Mouse (Mus musculus) heart, embryonic 11.5 days (tissue): Measurements from ENCODE around the gene Auts2. TPM values are rescaled to one million over a fixed set of nuclear protein-coding genes. Genes with fewer than 3 reads are reported as not detected.

Experiments used
- ATAC-seq: fragments of 200-750 bp; cut with Nextera tagmentation; replicated peaks from 2 replicates; pipeline ENCODE4 v1.8.0; 2017; ENCODE audit warnings: moderate library complexity; ENCODE audit not compliant: insufficient number of reproducible peaks, low FRiP score, low TSS enrichment
- H3K27ac ChIP-seq: fragments of 300-500 bp; sonication (generic); 2 replicates; pipeline ENCODE4 v1.5.1; 2014; ENCODE audit warnings: mild to moderate bottlenecking, low read depth, low read length
- H3K27me3 ChIP-seq: fragments of 300-500 bp; sonication (generic); 2 replicates; pipeline ENCODE4 v1.6.1; 2014; ENCODE audit warnings: mild to moderate bottlenecking, low read length, mixed read lengths; ENCODE audit not compliant: control insufficient read depth, insufficient read depth
- H3K36me3 ChIP-seq: fragments of 300-500 bp; sonication (generic); 2 replicates; pipeline ENCODE4 v1.6.1; 2014; ENCODE audit warnings: mild to moderate bottlenecking, low read length, moderate library complexity, mixed read lengths; ENCODE audit not compliant: control insufficient read depth, insufficient read depth
- H3K4me1 ChIP-seq: fragments of 300-500 bp; sonication (generic); 2 replicates; pipeline ENCODE4 v1.6.1; 2014; ENCODE audit warnings: low read length; ENCODE audit not compliant: control insufficient read depth, insufficient read depth
- H3K4me2 ChIP-seq: fragments of 300-500 bp; sonication (generic); 2 replicates; pipeline ENCODE4 v1.6.1; 2014; ENCODE audit warnings: mild to moderate bottlenecking, moderate library complexity
- H3K4me3 ChIP-seq: fragments of 300-500 bp; sonication (generic); 2 replicates; pipeline ENCODE4 v1.5.1; 2014; ENCODE audit warnings: low read depth, low read length
- H3K9ac ChIP-seq: fragments of 300-500 bp; sonication (generic); 2 replicates; pipeline ENCODE4 v1.6.1; 2014; ENCODE audit warnings: mild to moderate bottlenecking, low read depth, low read length, moderate library complexity
- H3K9me3 ChIP-seq: fragments of 300-500 bp; sonication (generic); replicated peaks from 2 replicates; pipeline ENCODE4 v1.6.1; 2016; ENCODE audit warnings: low read length; ENCODE audit not compliant: control insufficient read depth
- WGBS: fragments of 180-500 bp; shearing (Covaris S2); extraction: QIAGEN DNeasy Blood & Tissue Kit; methylation state at CpG from one replicate; pipeline ENCODE4 v1.1.7; 2014; ENCODE audit not compliant: insufficient replicate concordance; 5-methylcytosine and 5-hydroxymethylcytosine counted together
- polyA plus RNA-seq: library from polyadenylated mRNA; unstranded; fragments of >200 nt; fragmentation: Nextera tagmentation; extraction: Ambion mirVana; gene quantifications from 2 replicates; pipeline ENCODE4 v1.2.1, GENCODE M21; 2014

Gene Auts2
- polyA plus RNA-seq, 1 experiment from 2014 or later: 19.8 TPM

DNA sequence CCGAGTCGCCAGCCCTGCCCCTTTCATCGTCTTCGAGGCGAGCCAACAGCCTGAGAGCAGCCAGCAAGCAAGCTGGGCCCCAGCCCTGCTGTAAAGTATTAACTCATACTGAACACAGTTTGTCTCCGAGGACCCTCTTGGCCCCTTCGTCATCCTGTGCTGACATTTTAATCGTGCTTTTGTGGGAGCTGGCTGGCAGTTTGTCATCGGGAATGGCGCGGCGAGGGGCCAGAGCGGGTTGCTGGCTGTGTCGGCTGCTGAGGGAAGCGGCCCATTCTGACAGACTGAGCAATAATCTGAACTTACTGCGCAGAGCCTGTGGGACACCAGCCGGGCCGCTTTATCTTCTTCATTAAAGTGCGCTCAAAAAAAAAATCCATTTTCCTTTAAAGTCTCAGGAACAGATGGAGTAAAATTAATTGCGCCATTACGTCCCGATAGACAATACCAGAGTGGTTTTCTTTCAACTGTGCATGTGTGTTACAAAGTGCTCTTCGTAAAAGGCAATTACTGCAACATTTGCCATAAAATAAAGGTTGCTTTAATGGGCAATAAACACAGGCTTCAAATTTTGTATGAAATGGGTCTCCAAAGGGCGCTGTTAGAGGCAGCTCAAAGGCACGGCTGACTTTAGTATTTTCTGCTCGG, 957.3 kb downstream of the Auts2 start:
- ATAC-seq: no peak
- no peak overlapping the region for H3K9ac ChIP-seq
- H3K36me3 ChIP-seq: no peaks in the 10 kb centered on the region
- no peak overlapping the region for H3K27ac ChIP-seq
- 56% methylated on average over 26 of the region's 26 CpGs for WGBS
- H3K4me3 ChIP-seq: no peak overlapping the region
- no peaks in the 10 kb centered on the region for H3K9me3 ChIP-seq
- peaks cover 8% of the 10 kb centered on the region; the same call in 1 of the 2 replicates for H3K4me1 ChIP-seq
- H3K4me2 ChIP-seq: peak overlapping the region; percentile 43
- 0 out of 2 replicates have a peak, but pooled peaks cover 3% of the 10 kb centered on the region for H3K27me3 ChIP-seq

DNA sequence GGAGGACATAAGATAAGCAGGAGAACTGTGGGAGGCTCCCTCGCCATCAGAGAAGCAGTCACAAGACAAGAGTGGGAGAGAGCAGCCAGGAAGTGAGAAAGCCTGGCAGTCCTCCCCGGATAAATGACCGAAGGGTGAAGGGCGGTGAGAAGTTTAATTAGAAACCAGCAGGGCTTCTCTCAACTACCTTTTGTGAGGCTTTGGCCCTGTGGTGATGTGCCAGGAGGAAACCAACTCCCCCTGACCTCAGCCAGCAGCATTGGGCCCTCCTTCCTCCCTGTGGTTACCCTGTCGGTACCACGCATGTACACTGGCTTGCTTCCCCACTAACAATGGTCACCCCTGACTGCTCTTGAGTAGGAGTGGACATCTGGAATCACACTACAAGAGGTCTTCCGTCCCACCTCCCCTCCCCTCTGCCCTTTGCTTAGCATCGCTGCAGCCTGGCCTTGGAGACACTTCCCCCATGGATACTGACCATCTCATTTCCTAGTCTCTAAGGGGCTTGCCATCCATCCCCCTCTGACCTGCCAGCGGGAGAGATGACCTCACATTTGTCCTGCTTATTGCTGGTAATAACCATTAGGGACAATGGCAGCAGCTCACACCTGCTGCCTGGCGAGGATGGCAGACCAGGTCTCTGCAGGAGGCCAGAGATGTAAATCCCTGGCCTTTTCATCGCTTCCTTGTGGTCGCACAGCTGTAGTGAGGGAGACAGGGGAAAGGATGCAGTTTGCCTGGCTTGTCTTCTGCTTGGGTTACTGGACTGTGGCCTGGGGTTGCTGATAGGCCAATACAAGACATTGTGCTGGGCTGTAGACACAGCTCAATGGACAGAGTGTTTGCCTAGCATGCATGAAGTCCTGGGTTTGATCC, 958.6 kb downstream of the Auts2 start:
- Histone ChIP-seq H3K4me2 (no peak overlapping the region), H3K9ac (no peak overlapping the region), H3K36me3 (no peaks in the 10 kb centered on the region), H3K9me3 (no peaks in the 10 kb centered on the region), H3K4me3 (no peak overlapping the region), H3K27me3 (0 out of 2 replicates have a peak, but pooled peaks cover 6% of the 10 kb centered on the region), H3K4me1 (peaks cover 8% of the 10 kb centered on the region; the same call in 1 of the 2 replicates), H3K27ac (no peak overlapping the region)
- no peak for ATAC-seq
- WGBS: 32% methylated on average over 12 of the region's 12 CpGs

DNA sequence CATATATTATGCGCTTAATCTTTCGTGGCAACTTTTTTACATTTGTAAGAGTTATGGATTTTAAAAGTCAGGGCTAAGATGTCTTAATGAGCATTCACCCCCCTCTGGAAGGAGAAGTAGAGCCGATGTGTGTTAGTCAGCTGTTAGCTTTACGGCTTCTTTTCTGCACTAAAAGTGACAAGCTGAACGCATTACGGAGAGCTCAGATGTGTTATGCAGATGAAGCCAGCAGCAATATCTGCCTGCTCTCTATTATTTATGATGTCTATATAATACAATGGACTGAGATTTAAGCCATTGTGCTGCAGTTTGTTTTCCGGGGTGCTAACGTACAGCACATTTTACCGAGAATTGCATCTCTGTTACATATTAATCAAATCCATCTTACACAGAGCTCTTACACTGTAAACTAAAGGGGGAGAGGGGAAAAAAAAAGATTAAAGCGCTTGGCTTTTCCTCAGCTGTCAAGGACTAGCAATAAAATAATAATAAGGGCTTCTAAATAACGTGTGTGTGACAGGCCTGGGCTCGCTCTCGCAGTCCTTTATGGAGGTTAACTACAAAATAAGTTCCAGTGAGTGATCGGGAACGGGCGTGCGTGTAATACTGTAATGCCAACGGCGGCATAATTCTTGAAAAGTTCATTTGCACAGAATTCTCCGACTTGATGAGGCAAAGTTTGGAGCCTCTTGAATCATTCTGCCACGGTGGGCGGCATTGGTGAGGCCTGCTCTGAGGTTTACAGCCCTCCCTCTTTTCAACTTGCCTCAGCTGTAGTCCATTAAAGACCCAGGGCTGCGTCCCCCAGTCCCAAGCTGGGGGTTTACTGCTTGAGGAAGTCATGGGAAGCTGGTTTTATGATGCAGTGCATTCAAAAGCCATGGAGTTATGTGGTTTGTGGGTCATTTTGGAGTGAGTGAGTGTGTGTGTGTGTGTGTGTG, 961.8 kb downstream of the Auts2 start:
- H3K27ac ChIP-seq: no peak overlapping the region
- H3K27me3 ChIP-seq: 0 out of 2 replicates have a peak, but pooled peaks cover 3% of the 10 kb centered on the region
- H3K4me3 ChIP-seq: no peak overlapping the region
- no peak overlapping the region for H3K9ac ChIP-seq
- WGBS: 85% methylated on average over 23 of the region's 23 CpGs
- H3K36me3 ChIP-seq: no peaks in the 10 kb centered on the region
- ATAC-seq: no peak
- H3K4me2 ChIP-seq: no peak overlapping the region
- peaks cover 8% of the 10 kb centered on the region; the same call in 1 of the 2 replicates for H3K4me1 ChIP-seq
- H3K9me3 ChIP-seq: no peaks in the 10 kb centered on the region

DNA sequence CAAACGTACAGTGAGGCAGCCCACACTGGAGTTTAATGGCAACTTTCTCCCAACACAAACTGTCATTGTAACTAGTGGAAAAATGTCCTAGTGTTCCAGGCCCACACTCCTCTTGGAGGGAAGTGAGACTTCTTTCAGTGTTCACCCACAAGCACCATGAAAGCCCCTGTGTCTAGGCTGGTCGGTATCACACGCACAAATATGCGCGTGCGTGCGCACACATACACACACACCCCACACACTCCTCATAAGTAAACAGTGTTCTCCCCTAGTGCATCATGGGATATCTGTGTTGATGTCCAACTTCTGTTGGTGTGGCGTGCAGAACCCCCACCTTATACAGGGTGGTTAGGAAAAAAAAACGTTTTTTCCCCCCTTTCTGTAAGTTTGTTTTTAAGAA, 964.4 kb downstream of the Auts2 start:
- no peaks in the 10 kb centered on the region for H3K4me1 ChIP-seq
- H3K27ac ChIP-seq: no peak overlapping the region

DNA sequence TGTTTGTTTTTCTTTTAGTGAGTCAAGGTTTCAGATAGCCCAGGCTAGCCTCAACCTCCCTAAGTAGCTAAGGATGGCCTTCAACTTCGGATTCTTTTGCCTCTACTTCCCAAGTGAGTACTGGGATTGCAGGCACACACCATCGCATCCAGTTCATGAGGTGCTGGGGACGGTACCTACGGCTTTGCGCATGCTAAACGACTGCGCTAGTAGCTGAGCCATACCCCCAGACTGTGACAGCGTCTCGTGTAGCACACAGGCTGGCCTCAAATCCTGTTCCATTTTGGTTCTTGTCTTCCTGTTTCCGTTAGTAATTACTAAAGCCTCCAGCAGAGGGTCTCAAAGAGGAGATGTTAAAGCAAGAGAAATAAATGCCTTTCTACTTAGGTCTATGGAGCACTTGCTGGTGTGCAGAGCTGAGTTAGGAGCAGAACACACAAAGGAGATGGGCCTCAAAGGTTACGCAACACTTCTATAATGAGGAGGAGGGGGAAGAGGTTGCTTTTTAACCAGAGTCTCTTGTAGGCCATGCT, 967.3 kb downstream of the Auts2 start:
- Histone ChIP-seq H3K4me2 (no peak overlapping the region), H3K27me3 (0 out of 2 replicates have a peak, but pooled peaks cover 3% of the 10 kb centered on the region), H3K9me3 (no peaks in the 10 kb centered on the region), H3K4me3 (no peak overlapping the region), H3K36me3 (no peaks in the 10 kb centered on the region), H3K9ac (no peak overlapping the region), H3K27ac (no peak overlapping the region), H3K4me1 (no peaks in the 10 kb centered on the region)
- ATAC-seq: no peak
- WGBS: 68% methylated on average over 11 of the region's 11 CpGs

More for the DNA sequence above, 964.4 kb downstream of the Auts2 start:
- H3K4me2 ChIP-seq: no peak overlapping the region
- 88% methylated on average over 9 of the region's 9 CpGs for WGBS
- H3K27me3 ChIP-seq: 0 out of 2 replicates have a peak, but pooled peaks cover 3% of the 10 kb centered on the region
- no peaks in the 10 kb centered on the region for H3K36me3 ChIP-seq
- no peak for ATAC-seq
- no peaks in the 10 kb centered on the region for H3K9me3 ChIP-seq
- H3K9ac ChIP-seq: no peak overlapping the region
- no peak overlapping the region for H3K4me3 ChIP-seq

DNA sequence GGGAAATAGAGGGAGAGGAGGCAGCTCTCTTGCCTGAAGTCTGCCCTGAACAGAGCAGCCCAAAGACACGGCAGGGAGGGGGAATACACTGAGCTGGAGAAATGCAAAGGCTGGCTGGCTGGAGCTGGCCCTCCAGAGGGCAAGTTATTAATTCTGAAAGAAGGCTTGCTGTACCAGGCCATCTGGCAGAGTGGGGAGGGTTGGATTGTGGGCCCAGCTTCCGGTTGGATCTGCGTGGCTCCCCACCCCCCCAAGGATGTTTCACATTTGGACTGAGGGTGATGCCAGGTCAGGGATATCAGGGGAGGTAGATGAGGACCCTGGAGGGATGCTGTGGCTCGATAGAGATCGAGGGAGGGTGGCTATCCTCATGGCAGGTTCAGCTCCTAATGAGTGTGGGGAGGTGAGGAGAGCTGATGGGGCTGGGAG, 968.0 kb downstream of the Auts2 start:
- no peak overlapping the region for H3K4me2 ChIP-seq
- no peak for ATAC-seq
- no peak overlapping the region for H3K4me3 ChIP-seq
- H3K9ac ChIP-seq: no peak overlapping the region
- no peaks in the 10 kb centered on the region for H3K4me1 ChIP-seq
- H3K27me3 ChIP-seq: 0 out of 2 replicates have a peak, but pooled peaks cover 1% of the 10 kb centered on the region
- H3K27ac ChIP-seq: no peak overlapping the region
- H3K9me3 ChIP-seq: no peaks in the 10 kb centered on the region
- 72% methylated on average over 5 of the region's 5 CpGs for WGBS
- H3K36me3 ChIP-seq: no peaks in the 10 kb centered on the region

DNA sequence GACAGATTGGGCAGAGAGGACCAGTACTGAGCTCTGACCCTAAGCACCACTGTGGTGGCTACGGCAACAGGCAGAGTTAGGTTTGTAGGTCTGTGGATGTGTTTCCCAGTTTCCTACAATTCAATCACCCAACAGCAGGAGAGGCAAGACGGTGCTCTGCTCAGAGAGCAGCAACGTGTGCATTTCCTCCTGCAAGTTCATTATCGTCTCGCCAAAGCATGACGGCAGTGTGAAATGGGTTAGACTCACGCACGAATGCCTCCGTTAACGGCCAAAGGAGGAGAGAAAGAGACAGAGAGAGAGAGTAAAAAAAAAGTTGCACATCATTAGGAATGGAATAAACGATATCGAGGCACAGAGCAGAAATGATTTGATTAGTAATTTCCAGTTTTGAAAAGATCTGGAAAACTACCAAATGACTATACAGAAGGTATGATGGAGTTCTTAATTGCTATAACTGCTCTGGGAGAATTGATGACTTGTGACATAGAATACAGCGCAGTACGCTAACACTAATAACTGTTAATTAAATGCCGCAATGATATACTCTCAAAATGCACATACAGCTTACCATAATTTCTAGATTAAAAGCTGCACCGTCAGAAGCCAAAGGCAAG, 968.6 kb downstream of the Auts2 start:
- Histone ChIP-seq H3K4me1 (no peaks in the 10 kb centered on the region), H3K9ac (no peak overlapping the region), H3K27ac (no peak overlapping the region), H3K27me3 (no peaks in the 10 kb centered on the region), H3K4me2 (no peak overlapping the region), H3K9me3 (no peaks in the 10 kb centered on the region), H3K4me3 (no peak overlapping the region), H3K36me3 (no peaks in the 10 kb centered on the region)
- ATAC-seq: no peak
- 88% methylated on average over 16 of the region's 16 CpGs for WGBS
